Mouse (Mus musculus) megakaryocyte, embryonic 14.5 days (primary cell): ENCODE results near the gene Rrp9.

Source experiments
- FLI1 ChIP-seq: IDR thresholded peaks from 2 replicates; pipeline ENCODE4 v1.6.1; 2012; ENCODE audit warnings: low read length, inconsistent platforms, mixed read lengths
- GATA1 ChIP-seq: IDR thresholded peaks from 3 replicates; pipeline ENCODE4 v1.6.1; 2012; ENCODE audit warnings: mixed read lengths, low read length, inconsistent platforms, borderline replicate concordance

GRCm38 (mm10) chr9:106480541-106480940 lies 4.8 kb downstream of the Rrp9 start:
- TF ChIP-seq FLI1 (no peak), GATA1 (no peak)
